Mouse (Mus musculus) spleen, adult 2 months (tissue): ENCODE measurements around the gene Cxcl13. TPM values are rescaled to one million over a fixed set of nuclear protein-coding genes. Genes with fewer than 3 reads are reported as not detected.

ENCODE experiments used
- DNase-seq, 2 experiments: peaks; one replicate each; pipeline versions ENCODE4 v3.0.0 to v3.0.0-alpha.2; 2012 to 2021; ENCODE audit warnings: low spot score in 2 of 2, low read depth in 1 of 2
- H3K27ac ChIP-seq: fragments of 200-500 bp; 2 replicates; pipeline ENCODE4 v1.5.1; 2012; ENCODE audit warnings: low read length, inconsistent platforms; ENCODE audit not compliant: insufficient read depth
- H3K27me3 ChIP-seq: fragments of 200-500 bp; 2 replicates; pipeline ENCODE4 v1.6.1; 2012; ENCODE audit warnings: mild to moderate bottlenecking, moderate library complexity, low read length, inconsistent platforms; ENCODE audit not compliant: control insufficient read depth, insufficient read depth
- H3K36me3 ChIP-seq: fragments of 200-500 bp; 2 replicates; pipeline ENCODE4 v1.6.1; 2012; ENCODE audit warnings: mild to moderate bottlenecking, low read length, inconsistent platforms; ENCODE audit not compliant: control insufficient read depth, insufficient read depth
- H3K4me1 ChIP-seq: fragments of 200-500 bp; 2 replicates; pipeline ENCODE4 v1.6.1; 2011; ENCODE audit warnings: inconsistent platforms; ENCODE audit not compliant: control insufficient read depth, insufficient read depth, insufficient read length
- H3K4me3 ChIP-seq: fragments of 200-500 bp; 2 replicates; pipeline ENCODE4 v1.5.1; 2011; ENCODE audit warnings: mild to moderate bottlenecking, inconsistent platforms; ENCODE audit not compliant: insufficient read depth, insufficient read length; ENCODE audit errors: extremely low read depth
- CTCF ChIP-seq: fragments of 200-500 bp; IDR thresholded peaks from 2 replicates; pipeline ENCODE4 v1.5.1; 2011; ENCODE audit warnings: mild to moderate bottlenecking, inconsistent platforms; ENCODE audit not compliant: insufficient read depth, insufficient read length, insufficient replicate concordance; ENCODE audit errors: extremely low read depth
- POLR2A ChIP-seq: fragments of 200-500 bp; IDR thresholded peaks from 2 replicates; pipeline ENCODE4 v1.6.1; 2011; ENCODE audit warnings: low read depth, low read length, inconsistent platforms
- WGBS: fragments of 180-500 bp; shearing (Covaris S2); methylation state at CpG from one replicate; pipeline ENCODE4 v1.1.7; 2018; 5-methylcytosine and 5-hydroxymethylcytosine counted together
- polyA plus RNA-seq: library from polyadenylated mRNA; depleted of rRNA; stranded (reverse); fragments of >200 nt; gene quantifications from 2 replicates; pipeline ENCODE4 v1.2.3, GENCODE M21; 2012

Cxcl13 gene
- polyA plus RNA-seq, 1 experiment: 15.3 TPM

DNA sequence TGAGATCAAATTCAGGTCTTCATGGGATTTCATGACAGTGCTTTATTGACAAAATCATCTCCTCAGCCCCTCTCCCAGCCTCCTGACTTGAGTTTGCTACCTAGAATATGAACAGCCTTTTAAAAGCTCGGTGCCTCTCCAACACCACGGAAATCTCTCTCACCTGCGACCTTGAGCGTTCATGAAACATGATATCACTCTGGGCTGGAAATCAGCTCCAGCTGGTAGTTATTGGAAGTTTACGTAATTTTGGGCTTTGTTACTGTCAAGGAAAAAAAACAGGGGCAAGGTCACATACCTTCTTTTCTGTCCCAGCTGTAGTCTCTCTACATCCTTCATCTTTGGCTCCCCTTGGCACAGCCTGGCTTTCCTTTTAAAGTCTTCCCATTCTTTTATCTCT is 20.7 kb upstream of the Cxcl13 start:
- H3K4me1 ChIP-seq: no peaks in the 10 kb centered on the region
- WGBS: 89% methylated on average over 5 of the region's 5 CpGs
- no peak overlapping the region for H3K4me3 ChIP-seq
- no peak for DNase-seq
- H3K27me3 ChIP-seq: no peaks in the 10 kb centered on the region
- no peaks in the 10 kb centered on the region for H3K36me3 ChIP-seq
- H3K27ac ChIP-seq: no peak overlapping the region
- TF ChIP-seq POLR2A (no peak), CTCF (no peak)

DNA sequence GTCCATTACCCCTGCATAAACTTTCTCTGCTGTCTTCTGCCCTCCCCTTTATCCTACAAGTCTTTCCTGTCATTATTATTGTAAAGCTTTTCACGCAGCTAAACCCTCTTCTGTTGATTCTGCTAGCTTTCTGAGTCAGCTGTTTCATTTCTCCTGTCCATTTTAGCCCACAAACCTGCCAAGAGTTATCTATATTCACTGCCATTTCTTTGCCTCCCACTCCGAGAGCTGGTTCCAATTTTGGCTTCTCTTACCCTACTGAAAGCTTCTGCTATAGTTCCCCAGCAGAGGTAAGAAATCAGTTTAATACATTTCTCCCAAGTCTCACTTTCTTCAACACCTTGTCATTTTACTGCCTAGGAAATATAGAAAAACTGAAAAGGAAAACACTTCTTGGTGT is 19.6 kb upstream of the Cxcl13 start:
- WGBS: 65% methylated on average over 2 of the region's 2 CpGs
- Histone ChIP-seq H3K4me3 (no peak overlapping the region), H3K27ac (no peak overlapping the region), H3K36me3 (no peaks in the 10 kb centered on the region), H3K27me3 (no peaks in the 10 kb centered on the region), H3K4me1 (no peaks in the 10 kb centered on the region)
- DNase-seq: no peak
- TF ChIP-seq CTCF: no peak
- TF ChIP-seq POLR2A: no peak

DNA sequence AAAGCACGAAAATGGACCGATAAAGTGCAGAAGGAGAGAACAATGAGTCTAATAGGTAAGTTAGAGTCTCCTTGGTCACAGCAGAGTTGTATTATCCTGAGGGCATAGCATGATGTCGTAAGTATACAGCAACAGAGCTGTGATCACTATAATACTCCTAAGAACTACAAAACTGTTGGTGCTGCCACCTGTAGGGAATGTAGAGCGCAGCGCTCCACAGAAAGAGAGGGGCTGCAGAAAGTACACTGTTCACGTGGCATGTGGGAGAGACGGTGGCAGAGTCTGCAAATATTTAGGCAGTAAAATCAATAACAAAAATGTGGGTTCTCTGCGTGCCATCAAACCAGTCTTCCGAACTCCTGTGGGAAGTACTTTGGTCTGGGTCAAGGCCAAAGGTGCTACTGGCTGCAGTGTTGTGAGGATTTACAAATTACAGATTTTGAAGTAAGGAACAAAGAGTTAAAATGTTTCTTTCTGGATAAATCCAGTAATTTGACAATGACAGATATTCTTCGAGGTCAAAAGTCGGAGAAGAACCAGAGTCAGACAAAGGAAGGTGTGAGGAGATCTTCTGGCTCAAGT is 18.6 kb upstream of the Cxcl13 start:
- TF ChIP-seq CTCF: no peak
- TF ChIP-seq POLR2A: no peak
- Histone ChIP-seq H3K27ac (no peak overlapping the region), H3K36me3 (no peaks in the 10 kb centered on the region), H3K27me3 (no peaks in the 10 kb centered on the region), H3K4me1 (no peaks in the 10 kb centered on the region), H3K4me3 (no peak overlapping the region)
- no peak for DNase-seq
- WGBS: 84% methylated on average over 11 of the region's 11 CpGs

DNA sequence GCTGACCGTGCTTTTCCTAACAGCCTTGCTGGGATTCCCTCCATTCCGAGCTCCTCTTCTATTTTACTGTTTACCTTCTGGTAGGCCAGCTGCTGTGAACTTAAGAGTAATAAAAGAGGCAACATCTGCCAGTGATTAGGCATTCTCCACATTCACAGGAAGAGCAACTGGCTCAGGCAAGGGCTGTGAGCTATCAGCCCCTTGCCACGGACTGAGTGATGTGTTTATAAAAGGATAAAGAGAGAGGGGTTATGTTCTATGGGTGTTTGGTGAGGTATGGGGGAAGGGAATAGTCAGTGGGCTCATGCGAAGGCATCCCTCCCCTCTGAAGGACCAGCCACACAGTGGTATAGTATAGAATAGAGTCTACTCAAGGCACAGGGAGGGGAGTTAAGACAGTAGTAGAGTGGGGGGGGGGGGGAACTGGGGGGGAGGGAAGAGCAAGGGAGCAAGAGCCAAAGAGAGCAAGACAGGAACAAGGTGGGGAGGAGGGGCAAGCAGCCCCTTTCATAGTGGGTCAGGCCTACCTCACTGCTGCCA is 16.0 kb upstream of the Cxcl13 start:
- no peak overlapping the region for H3K4me3 ChIP-seq
- 46% methylated on average over 4 of the region's 4 CpGs for WGBS
- no peaks in the 10 kb centered on the region for H3K27me3 ChIP-seq
- DNase-seq: no peak
- TF ChIP-seq POLR2A (no peak), CTCF (no peak)
- no peaks in the 10 kb centered on the region for H3K4me1 ChIP-seq
- no peak overlapping the region for H3K27ac ChIP-seq
- H3K36me3 ChIP-seq: no peaks in the 10 kb centered on the region

DNA sequence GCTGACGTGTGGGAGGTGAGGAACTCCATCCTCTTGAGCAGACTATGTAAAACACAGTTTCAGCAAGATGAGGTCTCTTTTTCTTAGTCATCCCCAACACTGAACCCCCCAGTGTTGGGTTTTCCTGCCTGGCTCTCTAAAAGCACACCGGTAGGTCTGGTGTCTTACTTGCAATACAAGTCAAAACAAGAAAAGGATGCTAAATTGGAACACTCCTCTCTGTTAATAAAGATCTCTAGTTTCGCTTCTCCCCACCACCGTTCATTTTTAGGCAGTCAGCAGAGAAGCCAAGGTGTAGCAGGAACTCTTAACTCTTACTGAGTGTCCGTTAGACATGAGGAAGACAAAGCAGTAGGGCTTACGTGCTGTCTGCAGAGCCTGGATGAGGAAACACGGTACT is 15.2 kb upstream of the Cxcl13 start:
- TF ChIP-seq CTCF: no peak
- no peak for TF ChIP-seq POLR2A
- no peaks in the 10 kb centered on the region for H3K4me1 ChIP-seq
- no peak overlapping the region for H3K4me3 ChIP-seq
- 75% methylated on average over 7 of the region's 7 CpGs for WGBS
- no peaks in the 10 kb centered on the region for H3K27me3 ChIP-seq
- no peak overlapping the region for H3K27ac ChIP-seq
- no peaks in the 10 kb centered on the region for H3K36me3 ChIP-seq
- DNase-seq: no peak

DNA sequence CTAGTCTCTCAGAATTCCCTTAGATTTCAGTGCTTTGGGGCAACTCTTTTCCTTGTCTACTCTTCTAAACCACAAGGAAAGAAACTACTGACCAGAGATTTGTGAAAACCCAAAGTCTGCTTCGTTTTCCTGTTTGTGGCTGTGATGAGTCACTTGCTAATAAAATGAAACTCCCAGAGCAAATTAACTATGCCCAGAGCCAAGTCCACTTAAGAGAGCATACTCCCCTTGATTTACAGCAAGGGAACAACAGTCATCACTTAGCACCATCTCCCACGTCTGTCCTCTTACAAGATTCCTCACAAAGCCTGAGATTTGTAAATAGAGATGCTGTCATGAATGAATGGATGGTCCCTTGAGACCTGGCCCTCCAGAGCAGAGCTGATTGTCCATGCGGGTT is 11.6 kb upstream of the Cxcl13 start:
- H3K27me3 ChIP-seq: no peaks in the 10 kb centered on the region
- no peak overlapping the region for H3K4me3 ChIP-seq
- no peak overlapping the region for H3K27ac ChIP-seq
- H3K36me3 ChIP-seq: no peaks in the 10 kb centered on the region
- DNase-seq: no peak
- H3K4me1 ChIP-seq: no peaks in the 10 kb centered on the region
- whole genome bisulfite sequencing: 39% methylated on average over 3 of the region's 3 CpGs
- TF ChIP-seq POLR2A (no peak), CTCF (no peak)

DNA sequence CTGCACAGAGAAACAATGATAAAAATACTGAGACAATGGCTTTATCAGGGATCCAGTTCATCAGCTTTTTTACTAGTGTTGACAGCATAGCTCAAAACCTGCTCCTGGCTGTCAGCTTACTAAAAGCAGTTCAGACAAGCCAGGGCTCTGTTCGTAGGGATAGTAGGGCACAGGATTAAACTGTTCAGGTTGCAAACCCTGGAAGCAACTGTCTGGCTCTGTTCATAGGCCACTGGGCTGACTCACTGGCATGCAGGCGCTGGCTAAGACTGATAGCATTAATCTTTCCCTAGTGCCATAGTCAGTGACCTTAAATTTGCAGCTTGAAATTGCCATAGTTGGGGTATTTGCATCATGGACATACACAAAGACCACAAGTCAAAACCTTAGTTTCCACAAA is 10.4 kb upstream of the Cxcl13 start:
- WGBS: 75% methylated on average over 2 of the region's 2 CpGs
- Histone ChIP-seq H3K4me3 (no peak overlapping the region), H3K27ac (no peak overlapping the region), H3K36me3 (no peaks in the 10 kb centered on the region), H3K27me3 (no peaks in the 10 kb centered on the region), H3K4me1 (no peaks in the 10 kb centered on the region)
- no peak for TF ChIP-seq POLR2A
- no peak for TF ChIP-seq CTCF
- DNase-seq: no peak
